Mouse (Mus musculus) liver, postnatal 0 days (tissue): ENCODE measurements at regions not wholly inside any gene's neighbourhood (a gene's known extent, or its start where the extent isn't known, plus 50 kb on each side); places are given as distances from the start of the nearest gene placed in this dataset.
A peak's percentile ranks its signal among the peaks of the same experiment; 100 is the strongest.

Source experiments
- ATAC-seq: fragments of 200-750 bp; cut with Nextera tagmentation; 2 replicates; pipeline ENCODE4 v1.8.0; 2017; ENCODE audit warnings: mild to moderate bottlenecking, moderate library complexity
- DNase-seq: peaks from one replicate; pipeline ENCODE4 v3.0.0-alpha.2; 2016
- H3K27ac ChIP-seq: fragments of 300-500 bp; sonication (generic); 2 replicates; pipeline ENCODE4 v1.5.1; 2014; ENCODE audit warnings: antibody characterized with exemption, moderate library complexity, mild to moderate bottlenecking, low read depth
- H3K27me3 ChIP-seq: fragments of 300-500 bp; sonication (generic); 2 replicates; pipeline ENCODE4 v1.6.1; 2014; ENCODE audit warnings: low read length, control low read depth, mixed read lengths; ENCODE audit not compliant: insufficient read depth
- H3K36me3 ChIP-seq: fragments of 300-500 bp; sonication (generic); replicated peaks from 2 replicates; pipeline ENCODE4 v1.6.1; 2014; ENCODE audit warnings: mild to moderate bottlenecking, control low read depth, low read length, moderate library complexity, mixed read lengths; ENCODE audit not compliant: insufficient read depth
- H3K4me1 ChIP-seq: fragments of 300-500 bp; sonication (generic); 2 replicates; pipeline ENCODE4 v1.6.1; 2014; ENCODE audit warnings: antibody characterized with exemption, mild to moderate bottlenecking, control low read depth; ENCODE audit not compliant: insufficient read depth
- H3K4me2 ChIP-seq: fragments of 300-500 bp; sonication (generic); 2 replicates; pipeline ENCODE4 v1.6.1; 2014; ENCODE audit warnings: low read depth, mild to moderate bottlenecking, low read length, moderate library complexity, mixed read lengths
- H3K4me3 ChIP-seq: fragments of 300-500 bp; sonication (generic); 2 replicates; pipeline ENCODE4 v1.5.1; 2014; ENCODE audit warnings: low read depth, low read length
- H3K9ac ChIP-seq: fragments of 300-500 bp; sonication (generic); replicated peaks from 2 replicates; pipeline ENCODE4 v1.6.1; 2014; ENCODE audit warnings: mild to moderate bottlenecking, moderate library complexity
- H3K9me3 ChIP-seq: fragments of 300-500 bp; sonication (generic); 2 replicates; pipeline ENCODE4 v1.6.1; 2016; ENCODE audit warnings: mild to moderate bottlenecking, control low read depth, low read length, mixed read lengths
- CTCF ChIP-seq: sonication (generic); IDR thresholded peaks from 2 replicates; pipeline ENCODE4 v1.5.1; 2016; ENCODE audit warnings: antibody characterized with exemption, low read depth
- EP300 ChIP-seq: IDR thresholded peaks from 2 replicates; pipeline ENCODE4 v1.6.1; 2016; ENCODE audit warnings: antibody characterized with exemption, low read depth, mild to moderate bottlenecking
- WGBS: fragments of 180-500 bp; shearing (Covaris S2); extraction: QIAGEN DNeasy Blood & Tissue Kit; methylation state at CpG from one replicate; pipeline ENCODE4 v1.1.7; 2014; ENCODE audit not compliant: insufficient replicate concordance; 5-methylcytosine and 5-hydroxymethylcytosine counted together

- Histone ChIP-seq H3K27ac (no peak overlapping the region), H3K4me1 (no peaks in the 10 kb centered on the region), H3K36me3 (no peaks in the 10 kb centered on the region), H3K27me3 (no peaks in the 10 kb centered on the region), H3K9ac (no peak overlapping the region), H3K9me3 (no peaks in the 10 kb centered on the region), H3K4me3 (no peak overlapping the region), H3K4me2 (no peak overlapping the region)
- 52% methylated on average over 3 of the region's 3 CpGs for WGBS
- no peak for DNase-seq
- ATAC-seq = no peak
- TF ChIP-seq CTCF (no peak), EP300 (no peak)
These were observed 454.1 kb downstream of the Adra2a start for GRCm38 (mm10) chr19:54498066-54498465.

DNA sequence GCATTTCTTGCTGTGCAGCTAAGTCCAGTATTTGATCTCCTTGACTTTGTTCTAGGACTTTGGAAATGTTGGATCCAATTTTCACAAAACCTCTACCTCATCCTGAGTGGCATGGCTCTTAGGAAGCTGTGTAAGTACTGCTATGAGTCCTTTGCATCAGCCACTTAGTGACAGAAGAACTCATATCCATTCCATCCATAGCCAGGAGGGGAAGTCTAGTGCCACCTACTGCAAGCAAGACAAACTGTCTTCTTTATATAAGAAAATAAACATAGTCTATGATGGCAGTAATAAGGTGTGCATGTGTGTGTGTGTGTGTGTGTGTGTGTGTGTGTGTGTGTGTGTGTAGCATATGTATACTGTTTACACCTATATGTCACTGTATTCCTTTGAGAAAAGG, 489.9 kb downstream of the Adra2a start:
- no peak for TF ChIP-seq EP300
- TF ChIP-seq CTCF = peak; percentile 39
- DNase-seq (no peak), ATAC-seq (no peak)
- Histone ChIP-seq H3K27ac (no peak overlapping the region), H3K4me2 (no peak overlapping the region), H3K9ac (no peak overlapping the region), H3K36me3 (no peaks in the 10 kb centered on the region), H3K9me3 (no peaks in the 10 kb centered on the region), H3K27me3 (no peaks in the 10 kb centered on the region), H3K4me1 (no peaks in the 10 kb centered on the region), H3K4me3 (no peak overlapping the region)

- WGBS = 86% methylated on average over 3 of the region's 3 CpGs
- H3K4me3 ChIP-seq = no peak overlapping the region
- ATAC-seq = no peak
These were observed 511.4 kb downstream of the Adra2a start for GRCm38 (mm10) chr19:54555351-54555750.

GRCm38 (mm10) chr19:54557984-54558383, 514.0 kb downstream of the Adra2a start:
- Histone ChIP-seq H3K27ac (no peak overlapping the region), H3K9me3 (no peaks in the 10 kb centered on the region), H3K4me3 (no peak overlapping the region), H3K27me3 (no peaks in the 10 kb centered on the region), H3K4me2 (no peak overlapping the region), H3K9ac (no peak overlapping the region), H3K36me3 (no peaks in the 10 kb centered on the region), H3K4me1 (no peaks in the 10 kb centered on the region)
- no peak for ATAC-seq
- 72% methylated on average over 3 of the region's 3 CpGs for WGBS
- TF ChIP-seq CTCF (no peak), EP300 (no peak)
- no peak for DNase-seq

More at GRCm38 (mm10) chr19:54555351-54555750, 511.4 kb downstream of the Adra2a start:
- no peak overlapping the region for H3K9ac ChIP-seq
- no peaks in the 10 kb centered on the region for H3K4me1 ChIP-seq
- TF ChIP-seq CTCF = no peak
- no peak for TF ChIP-seq EP300
- H3K27me3 ChIP-seq = no peaks in the 10 kb centered on the region
- no peak overlapping the region for H3K4me2 ChIP-seq
- H3K27ac ChIP-seq = no peak overlapping the region
- no peaks in the 10 kb centered on the region for H3K36me3 ChIP-seq
- no peak for DNase-seq
- no peaks in the 10 kb centered on the region for H3K9me3 ChIP-seq

- no peak for ATAC-seq
- no peak overlapping the region for H3K4me2 ChIP-seq
- no peak overlapping the region for H3K27ac ChIP-seq
- H3K4me3 ChIP-seq = no peak overlapping the region
- H3K4me1 ChIP-seq = no peaks in the 10 kb centered on the region
- no peaks in the 10 kb centered on the region for H3K9me3 ChIP-seq
- H3K9ac ChIP-seq = no peak overlapping the region
- no peaks in the 10 kb centered on the region for H3K27me3 ChIP-seq
- TF ChIP-seq EP300 (no peak), CTCF (no peak)
- 78% methylated on average over 2 of the region's 2 CpGs for WGBS
- no peaks in the 10 kb centered on the region for H3K36me3 ChIP-seq
- no peak for DNase-seq
These were observed 539.6 kb downstream of the Adra2a start for GRCm38 (mm10) chr19:54583574-54583973.

- H3K9ac ChIP-seq = no peak overlapping the region
- H3K4me2 ChIP-seq = no peak overlapping the region
- H3K9me3 ChIP-seq = no peaks in the 10 kb centered on the region
- H3K4me1 ChIP-seq = no peaks in the 10 kb centered on the region
- no peak overlapping the region for H3K4me3 ChIP-seq
- DNase-seq = no peak
- ATAC-seq = no peak
- 62% methylated on average over 3 of the region's 3 CpGs for WGBS
- TF ChIP-seq CTCF (no peak), EP300 (no peak)
- no peak overlapping the region for H3K27ac ChIP-seq
- H3K36me3 ChIP-seq = no peaks in the 10 kb centered on the region
- H3K27me3 ChIP-seq = no peaks in the 10 kb centered on the region
These were observed 540.8 kb downstream of the Adra2a start for GRCm38 (mm10) chr19:54584687-54585237.

DNA sequence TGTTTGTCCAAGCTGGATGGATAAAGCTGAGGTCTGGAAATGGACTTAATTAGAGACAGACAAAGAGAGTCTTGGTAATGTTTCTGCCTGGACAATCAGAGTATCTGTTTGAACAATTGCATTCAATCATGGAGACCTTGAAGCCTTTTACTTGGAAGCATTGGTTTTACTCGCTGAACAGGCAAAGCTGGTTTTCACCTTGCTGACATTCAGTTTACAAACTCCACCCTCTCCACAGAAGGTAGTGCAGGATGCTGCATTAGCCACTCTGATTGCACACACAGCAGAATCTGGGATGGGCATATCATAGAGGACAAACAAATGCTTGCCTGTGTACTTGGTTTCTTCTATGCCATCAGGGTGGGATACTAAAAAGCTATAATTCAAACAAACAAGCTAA, 541.4 kb downstream of the Adra2a start:
- Histone ChIP-seq H3K4me2 (no peak overlapping the region), H3K36me3 (no peaks in the 10 kb centered on the region), H3K4me1 (no peaks in the 10 kb centered on the region), H3K4me3 (no peak overlapping the region), H3K9me3 (no peaks in the 10 kb centered on the region), H3K9ac (no peak overlapping the region), H3K27me3 (no peaks in the 10 kb centered on the region), H3K27ac (no peak overlapping the region)
- no peak for TF ChIP-seq CTCF
- TF ChIP-seq EP300 = no peak
- WGBS = 48% methylated on average over 1 of the region's 1 CpGs
- ATAC-seq (no peak), DNase-seq (no peak)
